Mouse (Mus musculus): ENCODE results near the gene Cmip.

DNA sequence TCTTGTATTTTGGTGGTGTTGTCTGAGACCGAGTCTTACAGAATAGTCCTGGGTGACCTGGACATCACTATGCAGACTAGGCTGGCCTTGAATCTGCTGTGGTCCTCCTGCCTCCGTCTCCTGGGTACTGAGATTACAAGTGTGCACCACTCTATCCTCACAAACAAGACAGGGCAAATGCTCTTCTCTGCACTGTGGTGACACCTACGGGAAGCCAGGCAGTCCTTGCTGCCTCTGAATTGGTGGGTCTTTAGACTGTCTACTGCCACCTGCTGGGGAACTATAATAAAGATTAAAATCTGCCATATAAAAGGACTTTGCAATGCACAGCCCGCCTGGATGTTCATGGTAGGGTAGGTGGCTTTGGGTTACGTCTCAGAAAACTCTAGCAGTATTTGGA is 208.4 kb downstream of the Cmip start:
- TF ChIP-seq POLR2A (IDR thresholded peaks at IDR 0.05; ENCODE audit: borderline replicate concordance, control insufficient read depth, low read depth, low read length) (no peak), CTCF (IDR thresholded peaks at IDR 0.05; ENCODE audit: control insufficient read depth, insufficient read depth, low read length) (peak; percentile 78)

Measured in bone marrow, adult 2 months (tissue).